Mouse (Mus musculus) cerebral cortex, adult 2 months (tissue): Measurements from ENCODE around the gene Slc24a3.

Experiments used
- WGBS: fragments of 180-500 bp; shearing (Covaris S2); methylation state at CpG from one replicate; pipeline ENCODE4 v1.1.7; 2018; 5-methylcytosine and 5-hydroxymethylcytosine counted together

Gene Slc24a3

GRCm38 (mm10) chr2:145460854-145461423, 293.4 kb downstream of the Slc24a3 start:
- WGBS = 55% methylated on average over 3 of the region's 3 CpGs

- 71% methylated on average over 2 of the region's 2 CpGs for WGBS
Measured at GRCm38 (mm10) chr2:145462253-145462652, 294.7 kb downstream of the Slc24a3 start.

GRCm38 (mm10) chr2:145468701-145469325, 301.3 kb downstream of the Slc24a3 start:
- WGBS = 84% methylated on average over 5 of the region's 5 CpGs

GRCm38 (mm10) chr2:145477484-145477883, 309.9 kb downstream of the Slc24a3 start:
- 48% methylated on average over 2 of the region's 2 CpGs for WGBS

- 76% methylated on average over 2 of the region's 2 CpGs for WGBS
Measured at GRCm38 (mm10) chr2:145479676-145480075, 312.1 kb downstream of the Slc24a3 start.

GRCm38 (mm10) chr2:145501472-145501871, 333.9 kb downstream of the Slc24a3 start:
- WGBS = 83% methylated on average over 1 of the region's 1 CpGs

GRCm38 (mm10) chr2:145507702-145508101, 340.1 kb downstream of the Slc24a3 start:
- whole genome bisulfite sequencing = 69% methylated on average over 2 of the region's 2 CpGs

GRCm38 (mm10) chr2:145510650-145511225, 343.2 kb downstream of the Slc24a3 start:
- WGBS = 78% methylated on average over 7 of the region's 7 CpGs

GRCm38 (mm10) chr2:145515956-145516355, 348.4 kb downstream of the Slc24a3 start:
- 89% methylated on average over 4 of the region's 4 CpGs for WGBS

GRCm38 (mm10) chr2:145517346-145517745, 349.8 kb downstream of the Slc24a3 start:
- WGBS = 34% methylated on average over 9 of the region's 9 CpGs

- 44% methylated on average over 3 of the region's 3 CpGs for WGBS
Measured at GRCm38 (mm10) chr2:145522017-145522416, 354.5 kb downstream of the Slc24a3 start.

GRCm38 (mm10) chr2:145523381-145523780, 355.8 kb downstream of the Slc24a3 start:
- 96% methylated on average over 4 of the region's 4 CpGs for WGBS

GRCm38 (mm10) chr2:145527151-145527550, 359.6 kb downstream of the Slc24a3 start:
- 86% methylated on average over 1 of the region's 1 CpGs for WGBS

GRCm38 (mm10) chr2:145530941-145531353, 363.4 kb downstream of the Slc24a3 start:
- 55% methylated on average over 4 of the region's 4 CpGs for WGBS

GRCm38 (mm10) chr2:145533086-145533485, 365.5 kb downstream of the Slc24a3 start:
- WGBS = 94% methylated on average over 2 of the region's 2 CpGs

GRCm38 (mm10) chr2:145535307-145535706, 367.8 kb downstream of the Slc24a3 start:
- WGBS = 86% methylated on average over 4 of the region's 4 CpGs

GRCm38 (mm10) chr2:145535774-145536173, 368.2 kb downstream of the Slc24a3 start:
- 88% methylated on average over 4 of the region's 4 CpGs for WGBS

GRCm38 (mm10) chr2:145536986-145537385, 369.4 kb downstream of the Slc24a3 start:
- WGBS = 78% methylated on average over 4 of the region's 4 CpGs

GRCm38 (mm10) chr2:145541695-145542094, 374.1 kb downstream of the Slc24a3 start:
- WGBS = 76% methylated on average over 1 of the region's 1 CpGs

- WGBS = 75% methylated on average over 3 of the region's 3 CpGs
Measured at GRCm38 (mm10) chr2:145546071-145546470, 378.5 kb downstream of the Slc24a3 start.

GRCm38 (mm10) chr2:145554722-145555252, 387.2 kb downstream of the Slc24a3 start:
- WGBS = 89% methylated on average over 2 of the region's 2 CpGs

GRCm38 (mm10) chr2:145555713-145556112, 388.2 kb downstream of the Slc24a3 start:
- WGBS = 90% methylated on average over 2 of the region's 2 CpGs

GRCm38 (mm10) chr2:145557361-145557931, 389.9 kb downstream of the Slc24a3 start:
- WGBS = 62% methylated on average over 1 of the region's 1 CpGs
